Mouse (Mus musculus) limb, embryonic 12.5 days (tissue): ENCODE results near the gene Foxd1. TPM values are rescaled to one million over a fixed set of nuclear protein-coding genes. Genes with fewer than 3 reads are reported as not detected.

Experiments used
- ATAC-seq: fragments of 200-750 bp; cut with Nextera tagmentation; 2 replicates; pipeline ENCODE4 v1.8.0; 2017; ENCODE audit warnings: low read depth, moderate TSS enrichment; ENCODE audit not compliant: insufficient number of reproducible peaks, insufficient read depth, low FRiP score, low TSS enrichment
- H3K27ac ChIP-seq: fragments of 300-500 bp; sonication (generic); 2 replicates; pipeline ENCODE4 v1.5.1; 2016; ENCODE audit warnings: mild to moderate bottlenecking, moderate library complexity
- H3K27me3 ChIP-seq: fragments of 300-500 bp; sonication (generic); 2 replicates; pipeline ENCODE4 v1.6.1; 2016; ENCODE audit warnings: mild to moderate bottlenecking, moderate library complexity
- H3K36me3 ChIP-seq: fragments of 300-500 bp; sonication (generic); 2 replicates; pipeline ENCODE4 v1.6.1; 2016; ENCODE audit warnings: mild to moderate bottlenecking, moderate library complexity
- H3K4me1 ChIP-seq: fragments of 300-500 bp; sonication (generic); replicated peaks from 2 replicates; pipeline ENCODE4 v1.6.1; 2016
- H3K4me2 ChIP-seq: fragments of 300-500 bp; sonication (generic); 2 replicates; pipeline ENCODE4 v1.6.1; 2016; ENCODE audit warnings: mild to moderate bottlenecking, moderate library complexity
- H3K4me3 ChIP-seq: fragments of 300-500 bp; sonication (generic); replicated peaks from 2 replicates; pipeline ENCODE4 v1.5.1; 2016; ENCODE audit warnings: mild to moderate bottlenecking
- H3K9ac ChIP-seq: fragments of 300-500 bp; sonication (generic); replicated peaks from 2 replicates; pipeline ENCODE4 v1.6.1; 2016; ENCODE audit warnings: mild to moderate bottlenecking, moderate library complexity
- H3K9me3 ChIP-seq: fragments of 300-500 bp; sonication (generic); 2 replicates; pipeline ENCODE4 v1.6.1; 2016; ENCODE audit warnings: mild to moderate bottlenecking, moderate library complexity
- WGBS: fragments of 180-500 bp; shearing (Covaris S2); methylation state at CpG from one replicate; pipeline ENCODE4 v1.1.7; 2016; 5-methylcytosine and 5-hydroxymethylcytosine counted together
- polyA plus RNA-seq: library from polyadenylated mRNA; unstranded; fragments of >200 nt; fragmentation: Nextera tagmentation; extraction: Ambion mirVana; gene quantifications from 2 replicates; pipeline ENCODE4 v1.2.1, GENCODE M21; 2016

Gene Foxd1
- polyA plus RNA-seq, result 0.17 and 0.25 TPM in 2 replicates

DNA sequence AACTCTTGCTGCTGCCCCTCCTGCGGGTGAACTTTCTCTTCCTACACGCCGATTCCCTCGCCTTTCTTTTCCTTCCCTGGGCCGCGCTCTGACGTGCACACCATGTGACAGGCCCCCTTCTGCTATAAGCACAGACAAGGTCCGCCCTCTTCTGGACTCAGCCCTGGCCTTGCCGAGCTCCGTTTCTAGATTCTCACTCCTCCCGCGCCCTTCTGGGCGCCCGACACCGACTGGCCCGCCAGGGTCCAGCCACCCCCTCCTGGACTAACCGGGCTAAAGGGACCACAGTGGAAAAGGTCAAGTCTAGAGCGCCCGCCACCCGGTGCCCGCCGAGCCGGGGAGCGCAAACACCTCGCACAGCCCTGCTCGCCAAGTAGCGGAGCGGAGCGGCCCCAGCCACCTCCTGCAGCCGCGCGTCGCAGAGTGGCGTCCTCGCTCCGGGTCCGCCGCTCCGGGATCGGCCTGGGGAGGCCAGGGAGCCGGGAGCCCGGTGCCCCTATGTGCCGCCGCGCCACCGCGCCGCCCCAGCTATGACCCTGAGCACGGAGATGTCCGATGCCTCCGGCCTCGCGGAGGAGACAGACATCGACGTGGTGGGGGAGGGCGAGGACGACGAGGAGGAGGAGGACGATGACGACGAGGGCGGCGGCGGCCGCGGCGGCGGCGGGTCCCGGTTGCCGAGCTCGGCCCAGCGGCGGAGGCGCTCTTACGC is at the start of gene Foxd1:
Gene Foxd1 (plus strand): TSS at position 153 of the 712 bp plus-strand sequence.
- ATAC-seq, result peak; percentile 88
- Histone ChIP-seq H3K27ac (no peak within 1 kb of the TSS), H3K9ac (peak within 1 kb of the TSS; percentile 53), H3K36me3 (no peaks in the 10 kb centered on the region), H3K9me3 (no peaks in the 10 kb centered on the region), H3K4me1 (peaks cover 24% of the 10 kb centered on the region), H3K4me3 (peak within 1 kb of the TSS; percentile 50), H3K27me3 (peaks cover 87% of the 10 kb centered on the region), H3K4me2 (peak within 1 kb of the TSS; percentile 80)
- under 1% methylated on average over 73 of the region's 76 CpGs for WGBS

GRCm38 (mm10) chr13:98305257-98305656 is 48.8 kb upstream of the Foxd1 start:
- Histone ChIP-seq H3K36me3 (peaks cover 26% of the 10 kb centered on the region), H3K4me2 (no peak overlapping the region), H3K4me1 (no peaks in the 10 kb centered on the region), H3K27me3 (no peaks in the 10 kb centered on the region), H3K4me3 (no peak overlapping the region), H3K9me3 (no peaks in the 10 kb centered on the region), H3K27ac (no peak overlapping the region), H3K9ac (no peak overlapping the region)
- no peak for ATAC-seq
- WGBS, result 87% methylated on average over 9 of the region's 9 CpGs

GRCm38 (mm10) chr13:98306393-98306792 is 47.6 kb upstream of the Foxd1 start:
- peaks cover 38% of the 10 kb centered on the region for H3K36me3 ChIP-seq
- no peak overlapping the region for H3K9ac ChIP-seq
- no peak overlapping the region for H3K4me3 ChIP-seq
- H3K4me1 ChIP-seq, result no peaks in the 10 kb centered on the region
- no peak for ATAC-seq
- no peak overlapping the region for H3K4me2 ChIP-seq
- H3K9me3 ChIP-seq, result no peaks in the 10 kb centered on the region
- H3K27ac ChIP-seq, result no peak overlapping the region
- 56% methylated on average over 5 of the region's 5 CpGs for WGBS
- H3K27me3 ChIP-seq, result no peaks in the 10 kb centered on the region

DNA sequence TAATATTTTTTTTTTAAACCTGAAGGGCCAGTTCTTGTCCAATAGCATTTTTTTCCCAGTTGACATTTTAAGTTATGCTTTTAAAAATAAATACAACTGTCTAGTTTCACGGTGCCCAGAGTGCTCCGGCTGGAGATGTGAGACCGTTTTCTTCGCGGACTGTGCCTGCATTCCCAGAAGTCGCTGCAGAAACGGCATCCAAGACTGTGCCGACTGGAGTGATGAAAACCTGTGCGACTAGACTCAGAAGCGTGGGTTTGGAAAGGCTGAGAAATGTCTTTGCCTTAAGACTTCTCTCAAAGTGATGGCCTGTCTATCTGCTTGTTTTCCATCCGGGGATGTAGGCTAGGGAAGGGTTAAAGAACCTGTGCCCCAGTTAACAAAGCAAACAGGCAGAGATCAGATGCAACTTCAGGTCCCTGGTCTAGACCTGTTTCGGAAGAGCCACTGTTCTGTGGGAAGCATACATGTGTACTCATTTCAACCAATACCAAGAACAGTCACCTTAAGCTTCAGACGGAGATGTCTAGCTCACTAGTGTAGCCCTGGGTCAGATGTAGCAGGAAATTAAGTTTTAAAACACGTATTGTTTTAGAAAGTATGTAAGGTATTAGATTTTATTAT is 47.1 kb upstream of the Foxd1 start:
- ATAC-seq, result no peak
- Histone ChIP-seq H3K36me3 (peaks cover 43% of the 10 kb centered on the region), H3K9ac (no peak overlapping the region), H3K27ac (no peak overlapping the region), H3K4me3 (no peak overlapping the region), H3K27me3 (no peaks in the 10 kb centered on the region), H3K4me2 (no peak overlapping the region), H3K9me3 (no peaks in the 10 kb centered on the region), H3K4me1 (no peaks in the 10 kb centered on the region)
- WGBS, result 56% methylated on average over 14 of the region's 14 CpGs

DNA sequence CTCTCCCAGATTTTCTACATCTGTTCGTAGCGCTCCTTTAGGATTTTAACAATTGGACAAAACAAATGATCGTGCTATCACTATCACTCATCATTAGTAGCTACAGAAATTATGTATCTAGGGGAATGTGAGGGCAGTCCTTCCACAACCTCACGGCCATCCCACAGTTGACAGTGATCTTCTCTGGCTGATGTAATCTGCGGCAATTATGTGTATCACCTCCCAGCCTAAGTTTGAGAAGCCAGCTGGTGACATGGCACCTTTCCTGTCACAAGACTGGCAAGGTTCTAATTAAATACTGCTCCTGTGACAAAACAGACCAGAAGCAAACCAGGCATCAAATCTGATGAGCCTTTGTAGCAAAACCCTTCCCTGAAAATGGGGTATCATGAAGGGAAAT is 46.0 kb upstream of the Foxd1 start:
- Histone ChIP-seq H3K4me3 (no peak overlapping the region), H3K9ac (no peak overlapping the region), H3K36me3 (peaks cover 54% of the 10 kb centered on the region), H3K4me1 (no peaks in the 10 kb centered on the region), H3K27ac (no peak overlapping the region), H3K4me2 (no peak overlapping the region), H3K27me3 (no peaks in the 10 kb centered on the region), H3K9me3 (no peaks in the 10 kb centered on the region)
- ATAC-seq, result no peak
- WGBS, result 91% methylated on average over 5 of the region's 5 CpGs

- no peak overlapping the region for H3K27ac ChIP-seq
- 41% methylated on average over 4 of the region's 4 CpGs for WGBS
- H3K9me3 ChIP-seq, result no peaks in the 10 kb centered on the region
- H3K4me3 ChIP-seq, result no peak overlapping the region
- H3K9ac ChIP-seq, result no peak overlapping the region
- no peaks in the 10 kb centered on the region for H3K4me1 ChIP-seq
- H3K27me3 ChIP-seq, result no peaks in the 10 kb centered on the region
- ATAC-seq, result no peak
- H3K4me2 ChIP-seq, result no peak overlapping the region
- peaks cover 61% of the 10 kb centered on the region for H3K36me3 ChIP-seq
Observed at GRCm38 (mm10) chr13:98308724-98309123, 45.3 kb upstream of the Foxd1 start.

DNA sequence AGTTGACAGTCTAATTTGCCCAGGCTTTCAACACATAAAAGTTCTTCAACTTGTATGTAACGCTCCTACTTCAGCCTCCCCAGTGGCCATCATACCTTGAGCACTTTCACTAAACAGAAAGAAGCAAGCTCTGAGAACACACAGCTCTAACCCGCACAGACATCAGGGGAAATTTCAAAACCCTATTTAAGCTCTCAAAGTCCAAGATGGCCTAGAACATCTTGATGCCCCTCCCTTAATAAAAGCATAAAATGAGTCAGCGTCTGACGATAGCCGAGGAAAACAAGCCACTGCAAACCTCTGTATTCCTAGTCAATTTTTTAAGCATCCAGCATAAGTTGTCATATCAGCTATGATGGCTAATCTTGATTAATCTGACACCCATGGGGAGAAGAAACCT is 42.4 kb upstream of the Foxd1 start:
- Histone ChIP-seq H3K9ac (no peak overlapping the region), H3K4me3 (no peak overlapping the region), H3K27ac (no peak overlapping the region), H3K9me3 (no peaks in the 10 kb centered on the region), H3K4me2 (no peak overlapping the region), H3K27me3 (no peaks in the 10 kb centered on the region), H3K36me3 (peaks cover 71% of the 10 kb centered on the region), H3K4me1 (peaks cover 12% of the 10 kb centered on the region)
- ATAC-seq, result no peak
- WGBS, result 95% methylated on average over 5 of the region's 5 CpGs

- Histone ChIP-seq H3K4me3 (no peak overlapping the region), H3K27ac (no peak overlapping the region), H3K27me3 (no peaks in the 10 kb centered on the region), H3K9me3 (no peaks in the 10 kb centered on the region), H3K9ac (no peak overlapping the region), H3K4me1 (peaks cover 14% of the 10 kb centered on the region), H3K4me2 (no peak overlapping the region), H3K36me3 (peaks cover 59% of the 10 kb centered on the region)
- ATAC-seq, result no peak
- WGBS, result 83% methylated on average over 7 of the region's 7 CpGs
Observed at GRCm38 (mm10) chr13:98313631-98314030, 40.4 kb upstream of the Foxd1 start.

DNA sequence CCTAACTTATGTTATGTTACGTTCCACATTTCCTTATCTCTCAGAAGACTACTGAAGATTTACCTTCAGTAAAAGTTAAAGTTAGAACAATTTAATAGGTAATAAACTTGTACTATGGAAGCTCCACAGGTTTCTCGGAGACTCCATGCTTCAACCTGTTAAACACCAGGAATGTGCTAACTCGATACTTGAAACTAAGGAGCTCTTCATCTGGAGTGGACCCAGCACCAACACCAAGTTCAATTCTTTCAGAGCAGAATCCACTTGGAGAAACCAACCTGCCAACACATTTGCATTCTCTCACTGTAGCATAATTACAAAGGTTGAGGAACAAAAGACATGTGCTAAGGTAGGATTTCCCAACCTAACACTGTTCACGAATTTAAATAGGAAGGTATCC is 38.9 kb upstream of the Foxd1 start:
- no peak overlapping the region for H3K9ac ChIP-seq
- H3K9me3 ChIP-seq, result no peaks in the 10 kb centered on the region
- H3K4me1 ChIP-seq, result peaks cover 14% of the 10 kb centered on the region
- H3K27ac ChIP-seq, result no peak overlapping the region
- WGBS, result 73% methylated on average over 4 of the region's 4 CpGs
- no peak for ATAC-seq
- H3K36me3 ChIP-seq, result peaks cover 46% of the 10 kb centered on the region
- peak overlapping the region; percentile 76 for H3K4me2 ChIP-seq
- H3K27me3 ChIP-seq, result no peaks in the 10 kb centered on the region
- peak overlapping the region; percentile 100 for H3K4me3 ChIP-seq

GRCm38 (mm10) chr13:98316140-98316479 is 37.9 kb upstream of the Foxd1 start:
- Histone ChIP-seq H3K9me3 (no peaks in the 10 kb centered on the region), H3K9ac (peak overlapping the region; percentile 99), H3K4me1 (peaks cover 14% of the 10 kb centered on the region), H3K27ac (peak overlapping the region; percentile 96), H3K4me3 (peak overlapping the region; percentile 100), H3K36me3 (peaks cover 36% of the 10 kb centered on the region), H3K4me2 (peak overlapping the region; percentile 76), H3K27me3 (no peaks in the 10 kb centered on the region)
- WGBS, result under 1% methylated on average over 17 of the region's 17 CpGs
- ATAC-seq, result no peak

GRCm38 (mm10) chr13:98316480-98317245 is 37.4 kb upstream of the Foxd1 start, which contains the start of gene Btf3:
TSS of gene Btf3 (minus strand) at chr13:98317006.
- under 1% methylated on average over 65 of the region's 90 CpGs for WGBS
- Histone ChIP-seq H3K27ac (peak within 1 kb of the TSS; percentile 96), H3K9me3 (no peaks in the 10 kb centered on the region)

More at GRCm38 (mm10) chr13:98316480-98317245, 37.4 kb upstream of the Foxd1 start, which contains the start of gene Btf3:
- Histone ChIP-seq H3K27me3 (no peaks in the 10 kb centered on the region), H3K36me3 (peaks cover 31% of the 10 kb centered on the region), H3K4me2 (peak within 1 kb of the TSS; percentile 76), H3K9ac (peak within 1 kb of the TSS; percentile 99), H3K4me3 (peak within 1 kb of the TSS; percentile 100), H3K4me1 (peaks cover 14% of the 10 kb centered on the region)
- ATAC-seq, result peak; percentile 88
